Mouse (Mus musculus): ENCODE measurements around the gene Foxd1. TPM values are rescaled to one million over a fixed set of nuclear protein-coding genes. Genes with fewer than 3 reads are reported as not detected.

Foxd1 gene
- total and polyA plus RNA-seq, 2 experiments from 2014 or later, result 0.74 to 2.4 TPM

DNA sequence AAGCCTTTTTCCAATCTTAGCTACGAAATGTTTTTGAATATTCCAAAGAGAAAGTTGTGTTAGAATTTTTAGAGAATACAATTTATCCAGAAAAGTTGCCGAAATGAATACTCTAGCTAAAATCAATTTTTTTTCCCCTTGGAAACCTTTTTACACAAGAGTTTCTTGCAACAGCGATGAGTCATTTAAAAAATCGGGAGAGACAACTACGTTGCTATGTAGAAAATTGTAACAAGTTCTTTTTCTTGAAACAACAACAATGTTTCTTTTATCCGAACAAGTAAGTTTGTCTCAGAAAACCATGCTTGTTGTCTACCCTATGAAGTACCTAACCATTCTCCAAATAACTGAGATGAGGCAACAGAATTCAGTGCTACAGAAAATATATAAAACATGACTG is 36.1 kb upstream of the Foxd1 start:
- ATAC-seq (ENCODE audit: low FRiP score), result no peak
- Histone ChIP-seq H3K27me3 (ENCODE audit: insufficient read depth, low read length) (no peaks in the 10 kb centered on the region), H3K4me2 (ENCODE audit: low read depth, low read length, poor library complexity, severe bottlenecking) (peak overlapping the region; percentile 64), H3K9me3 (ENCODE audit: low read length) (no peaks in the 10 kb centered on the region), H3K27ac (ENCODE audit: low read depth, low read length) (no peak overlapping the region), H3K9ac (replicated peaks; ENCODE audit: low read length, poor library complexity, severe bottlenecking) (no peak overlapping the region), H3K36me3 (ENCODE audit: insufficient read depth, low read length) (peaks cover 4% of the 10 kb centered on the region; the same call in 1 of the 2 replicates), H3K4me3 (ENCODE audit: low read depth, low read length) (no peak overlapping the region), H3K4me1 (ENCODE audit: insufficient read depth, low read length) (no peaks in the 10 kb centered on the region)
- WGBS, result 91% methylated on average over 6 of the region's 6 CpGs
- DNase-seq (ENCODE audit: low spot score), result no peak
- TF ChIP-seq CTCF (IDR thresholded peaks at IDR 0.05), result no peak

- no peaks in the 10 kb centered on the region for H3K9me3 ChIP-seq (ENCODE audit: low read length)
- peaks cover 4% of the 10 kb centered on the region; the same call in 1 of the 2 replicates for H3K36me3 ChIP-seq (ENCODE audit: insufficient read depth, low read length)
- DNase-seq (ENCODE audit: low spot score) (no peak), ATAC-seq (ENCODE audit: low FRiP score) (no peak)
- no peaks in the 10 kb centered on the region for H3K4me1 ChIP-seq (ENCODE audit: insufficient read depth, low read length)
- WGBS, result 86% methylated on average over 11 of the region's 11 CpGs
- H3K9ac ChIP-seq (replicated peaks; ENCODE audit: low read length, poor library complexity, severe bottlenecking), result no peak overlapping the region
- no peak overlapping the region for H3K4me3 ChIP-seq (ENCODE audit: low read depth, low read length)
- no peak overlapping the region for H3K27ac ChIP-seq (ENCODE audit: low read depth, low read length)
- H3K27me3 ChIP-seq (ENCODE audit: insufficient read depth, low read length), result no peaks in the 10 kb centered on the region
- no peak for TF ChIP-seq CTCF (IDR thresholded peaks at IDR 0.05)
- no peak overlapping the region for H3K4me2 ChIP-seq (ENCODE audit: low read depth, low read length, poor library complexity, severe bottlenecking)
These were observed 29.0 kb upstream of the Foxd1 start for GRCm38 (mm10) chr13:98325034-98325433.

DNA sequence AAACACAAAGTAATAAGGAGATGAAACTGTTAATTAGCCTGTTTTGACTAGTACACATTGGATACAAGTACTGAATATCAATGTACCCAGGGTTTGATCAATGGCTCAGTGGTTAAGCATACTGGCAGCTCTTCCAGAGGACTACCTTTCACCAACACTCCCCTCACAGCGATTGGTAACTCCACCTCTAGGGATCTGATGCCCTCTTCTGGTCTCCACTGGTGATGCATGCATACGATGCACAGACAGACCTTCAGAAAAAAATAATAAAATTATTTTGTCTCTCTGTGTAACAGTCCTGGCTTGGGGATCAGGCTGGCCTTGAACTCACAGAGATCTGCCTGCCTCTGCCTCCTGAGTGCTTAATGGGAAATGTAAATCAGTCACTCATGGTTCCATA is 21.9 kb upstream of the Foxd1 start:
- H3K4me1 ChIP-seq (ENCODE audit: insufficient read depth, low read length), result no peaks in the 10 kb centered on the region
- TF ChIP-seq CTCF (IDR thresholded peaks at IDR 0.05), result peak; percentile 45
- H3K9ac ChIP-seq (replicated peaks; ENCODE audit: low read length, poor library complexity, severe bottlenecking), result no peak overlapping the region
- H3K4me2 ChIP-seq (ENCODE audit: low read depth, low read length, poor library complexity, severe bottlenecking), result no peak overlapping the region
- ATAC-seq (ENCODE audit: low FRiP score) (no peak), DNase-seq (ENCODE audit: low spot score) (no peak)
- no peaks in the 10 kb centered on the region for H3K9me3 ChIP-seq (ENCODE audit: low read length)
- no peaks in the 10 kb centered on the region for H3K36me3 ChIP-seq (ENCODE audit: insufficient read depth, low read length)
- H3K27me3 ChIP-seq (ENCODE audit: insufficient read depth, low read length), result no peaks in the 10 kb centered on the region
- H3K4me3 ChIP-seq (ENCODE audit: low read depth, low read length), result no peak overlapping the region
- WGBS, result 48% methylated on average over 2 of the region's 2 CpGs
- no peak overlapping the region for H3K27ac ChIP-seq (ENCODE audit: low read depth, low read length)

GRCm38 (mm10) chr13:98336205-98336604 is 17.8 kb upstream of the Foxd1 start:
- no peak for DNase-seq (ENCODE audit: low spot score)
- Histone ChIP-seq H3K27me3 (ENCODE audit: insufficient read depth, low read length) (no peaks in the 10 kb centered on the region), H3K27ac (ENCODE audit: low read depth, low read length) (no peak overlapping the region), H3K4me1 (ENCODE audit: insufficient read depth, low read length) (no peaks in the 10 kb centered on the region), H3K4me3 (ENCODE audit: low read depth, low read length) (no peak overlapping the region), H3K36me3 (ENCODE audit: insufficient read depth, low read length) (no peaks in the 10 kb centered on the region), H3K9me3 (ENCODE audit: low read length) (no peaks in the 10 kb centered on the region), H3K9ac (replicated peaks; ENCODE audit: low read length, poor library complexity, severe bottlenecking) (no peak overlapping the region), H3K4me2 (ENCODE audit: low read depth, low read length, poor library complexity, severe bottlenecking) (no peak overlapping the region)
- ATAC-seq (ENCODE audit: low FRiP score), result no peak
- no peak for TF ChIP-seq CTCF (IDR thresholded peaks at IDR 0.05)
- WGBS, result 94% methylated on average over 1 of the region's 1 CpGs

DNA sequence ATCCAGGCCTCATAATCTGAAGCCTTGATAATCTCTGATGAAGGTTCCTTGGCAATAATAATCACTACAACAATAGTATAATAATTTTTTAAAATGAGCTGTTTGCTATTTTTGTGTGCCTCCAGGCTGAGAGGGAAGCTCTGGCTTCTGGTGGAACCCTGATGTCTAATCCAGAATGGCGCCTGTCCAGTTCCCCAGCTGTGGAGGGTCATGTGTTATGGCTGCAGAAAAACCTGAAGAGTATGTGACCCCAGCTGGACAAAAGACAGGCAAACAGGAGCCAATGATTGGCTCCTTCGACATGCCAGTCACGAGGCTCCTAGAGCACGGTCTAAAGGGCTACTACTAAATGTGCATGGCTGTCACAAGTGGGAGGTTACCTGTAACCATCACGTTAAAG is 13.5 kb upstream of the Foxd1 start:
- H3K4me2 ChIP-seq (ENCODE audit: low read depth, low read length, poor library complexity, severe bottlenecking), result no peak overlapping the region
- H3K27me3 ChIP-seq (ENCODE audit: insufficient read depth, low read length), result 0 out of 2 replicates have a peak, but pooled peaks cover 2% of the 10 kb centered on the region
- no peaks in the 10 kb centered on the region for H3K36me3 ChIP-seq (ENCODE audit: insufficient read depth, low read length)
- H3K9me3 ChIP-seq (ENCODE audit: low read length), result no peaks in the 10 kb centered on the region
- ATAC-seq (ENCODE audit: low FRiP score) (no peak), DNase-seq (ENCODE audit: low spot score) (no peak)
- no peak overlapping the region for H3K4me3 ChIP-seq (ENCODE audit: low read depth, low read length)
- H3K27ac ChIP-seq (ENCODE audit: low read depth, low read length), result no peak overlapping the region
- H3K4me1 ChIP-seq (ENCODE audit: insufficient read depth, low read length), result no peaks in the 10 kb centered on the region
- no peak overlapping the region for H3K9ac ChIP-seq (replicated peaks; ENCODE audit: low read length, poor library complexity, severe bottlenecking)
- no peak for TF ChIP-seq CTCF (IDR thresholded peaks at IDR 0.05)
- WGBS, result 76% methylated on average over 5 of the region's 5 CpGs

- H3K27ac ChIP-seq (ENCODE audit: low read depth, low read length), result no peak overlapping the region
- no peak for TF ChIP-seq CTCF (IDR thresholded peaks at IDR 0.05)
- no peak for DNase-seq (ENCODE audit: low spot score)
- H3K4me3 ChIP-seq (ENCODE audit: low read depth, low read length), result no peak overlapping the region
- H3K36me3 ChIP-seq (ENCODE audit: insufficient read depth, low read length), result no peaks in the 10 kb centered on the region
- H3K9ac ChIP-seq (replicated peaks; ENCODE audit: low read length, poor library complexity, severe bottlenecking), result no peak overlapping the region
- no peak for ATAC-seq (ENCODE audit: low FRiP score)
- peaks cover 49% of the 10 kb centered on the region for H3K27me3 ChIP-seq (ENCODE audit: insufficient read depth, low read length)
- no peaks in the 10 kb centered on the region for H3K9me3 ChIP-seq (ENCODE audit: low read length)
- H3K4me2 ChIP-seq (ENCODE audit: low read depth, low read length, poor library complexity, severe bottlenecking), result no peak overlapping the region
- 71% methylated on average over 4 of the region's 4 CpGs for WGBS
- H3K4me1 ChIP-seq (ENCODE audit: insufficient read depth, low read length), result 0 out of 2 replicates have a peak, but pooled peaks cover 3% of the 10 kb centered on the region
These were observed 4.6 kb upstream of the Foxd1 start for GRCm38 (mm10) chr13:98349491-98349890.

All from midbrain, postnatal 0 days (tissue).